Mouse (Mus musculus): ENCODE results near the gene Gm11361. TPM values are rescaled to one million over a fixed set of nuclear protein-coding genes. Genes with fewer than 3 reads are reported as not detected.

Gene Gm11361
- polyA plus RNA-seq, 1 experiment from 2014 or later, result 0.88 TPM

Other genes with a start within 250 kb of the Gm11361 start
- not detected in 2 replicates for gene Prl4a1, start 241.3 kb upstream of the Gm11361 start, polyA plus RNA-seq (2014; fragmentation: Nextera tagmentation; extraction: Ambion mirVana)
- not detected in 2 replicates for gene Prl5a1, start 115.0 kb upstream of the Gm11361 start, polyA plus RNA-seq (2014; fragmentation: Nextera tagmentation; extraction: Ambion mirVana)

Measured in hindbrain, embryonic 11.5 days (tissue).